Mouse (Mus musculus) kidney, adult 2 months (tissue): ENCODE results near the gene Borcs5. TPM values are rescaled to one million over a fixed set of nuclear protein-coding genes. Genes with fewer than 3 reads are reported as not detected.

Source experiments
- DNase-seq: peaks from one replicate; pipeline ENCODE4 v3.0.0; 2021
- H3K27ac ChIP-seq: fragments of 200-500 bp; 2 replicates; pipeline ENCODE4 v1.5.1; 2012; ENCODE audit warnings: low read depth, low read length, control low read depth, inconsistent platforms; ENCODE audit not compliant: insufficient read depth
- H3K27me3 ChIP-seq: fragments of 200-500 bp; replicated peaks from 2 replicates; pipeline ENCODE4 v1.6.1; 2012; ENCODE audit warnings: mild to moderate bottlenecking, moderate library complexity, low read length, inconsistent platforms; ENCODE audit not compliant: control insufficient read depth, insufficient read depth
- H3K36me3 ChIP-seq: fragments of 200-500 bp; 2 replicates; pipeline ENCODE4 v1.6.1; 2012; ENCODE audit warnings: mild to moderate bottlenecking, moderate library complexity, low read length, inconsistent platforms; ENCODE audit not compliant: control insufficient read depth, insufficient read depth
- H3K4me1 ChIP-seq: fragments of 200-500 bp; 2 replicates; pipeline ENCODE4 v1.6.1; 2011; ENCODE audit warnings: low read length; ENCODE audit not compliant: control insufficient read depth, insufficient read depth
- H3K4me3 ChIP-seq: fragments of 200-500 bp; 2 replicates; pipeline ENCODE4 v1.5.1; 2011; ENCODE audit warnings: mild to moderate bottlenecking, low read depth, low read length, control low read depth; ENCODE audit not compliant: insufficient read depth
- CTCF ChIP-seq: fragments of 200-500 bp; conservative IDR thresholded peaks from 2 replicates; pipeline ENCODE4 v1.5.1; 2011; ENCODE audit warnings: low read depth, mild to moderate bottlenecking, control low read depth, low read length, moderate library complexity, mixed read lengths; ENCODE audit not compliant: insufficient read depth, insufficient read length
- POLR2A ChIP-seq: fragments of 200-500 bp; IDR thresholded peaks from one replicate; pipeline ENCODE4 v1.6.1; 2011; ENCODE audit warnings: low read depth, low read length, control low read depth
- WGBS: fragments of 180-500 bp; shearing (Covaris S2); methylation state at CpG from one replicate; pipeline ENCODE4 v1.1.7; 2018; 5-methylcytosine and 5-hydroxymethylcytosine counted together
- polyA plus RNA-seq: library from polyadenylated mRNA; depleted of rRNA; stranded (reverse); fragments of >200 nt; gene quantifications from 2 replicates; pipeline ENCODE4 v1.2.3, GENCODE M21; 2012; rRNA removed

Borcs5 gene
- polyA plus RNA-seq, result 14.5 and 15.1 TPM in 2 replicates

DNA sequence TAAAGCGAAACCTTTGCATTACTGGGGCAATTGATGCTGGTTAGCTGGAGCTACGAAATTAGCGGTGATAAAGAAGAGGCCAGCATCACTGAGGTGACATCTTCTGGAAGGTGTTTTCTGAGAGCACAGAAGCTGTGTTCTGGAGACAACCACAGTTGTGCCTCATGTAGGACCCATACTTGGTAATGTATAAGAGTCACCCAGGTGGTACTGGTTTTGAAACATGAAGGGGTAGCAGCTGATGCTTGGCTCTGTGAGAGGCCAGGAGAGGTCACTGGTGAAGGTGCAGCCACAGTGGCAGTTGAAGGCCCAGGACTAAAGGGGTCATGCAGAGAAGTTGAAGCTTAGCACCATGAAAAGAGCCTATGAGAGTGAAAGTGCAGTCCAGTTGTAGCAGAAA lies at the start of gene Borcs5:
Gene Borcs5, plus strand, starts transcription at position 301 of the 400 bp plus-strand sequence.
- Histone ChIP-seq H3K27me3 (no peaks in the 10 kb centered on the region), H3K4me3 (no peak within 1 kb of the TSS), H3K36me3 (no peaks in the 10 kb centered on the region), H3K4me1 (peaks cover 4% of the 10 kb centered on the region; the same call in 1 of the 2 replicates), H3K27ac (no peak within 1 kb of the TSS)
- TF ChIP-seq CTCF, result no peak
- TF ChIP-seq POLR2A, result no peak
- DNase-seq, result no peak
- WGBS, result 95% methylated on average over 3 of the region's 3 CpGs

DNA sequence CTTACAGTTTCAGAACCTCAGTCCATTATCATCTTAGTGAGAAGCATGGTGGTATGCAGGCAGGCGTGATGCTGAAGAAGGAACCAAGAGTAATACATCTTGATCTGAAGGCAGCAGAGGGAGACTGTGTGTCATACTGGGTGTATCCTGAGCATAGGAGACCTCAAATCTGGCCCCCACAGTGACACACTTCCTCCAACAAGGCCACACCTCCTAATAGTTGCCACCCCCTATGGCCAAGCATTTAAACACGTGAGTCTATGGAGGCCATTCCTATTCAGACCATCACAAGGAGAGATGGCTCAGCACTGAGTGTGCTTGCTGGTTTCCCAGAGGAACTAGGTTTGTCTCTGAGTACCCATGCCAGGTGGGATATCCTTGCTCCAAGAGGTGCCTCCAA lies 47.7 kb upstream of the Borcs5 start:
- Histone ChIP-seq H3K4me1 (peaks cover 8% of the 10 kb centered on the region; the same call in 1 of the 2 replicates), H3K36me3 (no peaks in the 10 kb centered on the region), H3K27me3 (no peaks in the 10 kb centered on the region), H3K4me3 (no peak overlapping the region), H3K27ac (no peak overlapping the region)
- WGBS, result 92% methylated on average over 2 of the region's 2 CpGs
- no peak for DNase-seq
- TF ChIP-seq POLR2A (no peak), CTCF (no peak)

DNA sequence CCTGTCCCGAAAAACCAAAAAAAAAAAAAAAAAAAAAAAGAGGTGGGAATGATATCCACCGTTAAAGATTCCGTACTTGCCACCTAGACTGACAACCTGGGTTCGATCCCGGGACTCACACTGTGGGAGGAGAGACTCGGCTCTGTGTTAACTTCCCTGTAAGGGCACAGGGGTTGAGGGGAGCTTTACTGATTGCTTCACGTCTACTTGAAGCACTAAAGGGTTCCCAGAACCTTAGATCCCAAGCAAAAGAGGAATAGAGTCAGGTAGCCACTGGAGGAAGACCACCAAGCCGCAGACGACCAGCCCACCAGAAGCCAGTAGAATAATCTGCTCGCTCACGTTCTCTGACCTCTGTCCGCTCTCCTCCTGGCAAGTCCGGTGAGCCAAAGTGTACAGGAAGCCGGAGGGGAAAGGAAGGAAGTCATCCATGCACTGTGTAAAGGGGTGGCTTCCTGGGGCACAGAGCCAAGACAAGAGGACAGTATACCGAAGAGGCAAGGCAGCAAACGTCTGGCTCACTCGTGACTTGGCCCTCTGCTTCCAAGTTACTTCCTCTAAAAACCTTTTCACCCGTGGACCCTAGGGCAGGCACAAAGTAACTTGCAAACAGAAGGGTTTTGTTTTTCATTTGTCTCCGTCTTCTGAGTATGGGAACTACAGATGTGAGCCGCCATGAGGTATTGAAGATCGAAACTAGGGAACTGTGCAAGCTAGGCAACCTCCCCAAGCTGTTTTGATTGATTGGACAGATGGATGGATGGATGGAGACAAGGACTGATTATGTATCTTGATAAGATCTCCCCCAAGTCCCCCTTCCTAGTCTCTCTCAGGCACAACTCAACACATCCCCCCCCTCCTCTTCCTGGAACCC lies 44.5 kb upstream of the Borcs5 start:
- H3K36me3 ChIP-seq, result no peaks in the 10 kb centered on the region
- 32% methylated on average over 21 of the region's 21 CpGs for WGBS
- peak overlapping the region; percentile 10; the same call in 1 of the 2 replicates for H3K4me3 ChIP-seq
- H3K27ac ChIP-seq, result peak overlapping the region; percentile 41; the same call in 1 of the 2 replicates
- H3K4me1 ChIP-seq, result peaks cover 16% of the 10 kb centered on the region; the same call in 1 of the 2 replicates
- no peak for TF ChIP-seq CTCF
- no peak for TF ChIP-seq POLR2A
- peak; percentile 93 for DNase-seq
- H3K27me3 ChIP-seq, result no peaks in the 10 kb centered on the region

DNA sequence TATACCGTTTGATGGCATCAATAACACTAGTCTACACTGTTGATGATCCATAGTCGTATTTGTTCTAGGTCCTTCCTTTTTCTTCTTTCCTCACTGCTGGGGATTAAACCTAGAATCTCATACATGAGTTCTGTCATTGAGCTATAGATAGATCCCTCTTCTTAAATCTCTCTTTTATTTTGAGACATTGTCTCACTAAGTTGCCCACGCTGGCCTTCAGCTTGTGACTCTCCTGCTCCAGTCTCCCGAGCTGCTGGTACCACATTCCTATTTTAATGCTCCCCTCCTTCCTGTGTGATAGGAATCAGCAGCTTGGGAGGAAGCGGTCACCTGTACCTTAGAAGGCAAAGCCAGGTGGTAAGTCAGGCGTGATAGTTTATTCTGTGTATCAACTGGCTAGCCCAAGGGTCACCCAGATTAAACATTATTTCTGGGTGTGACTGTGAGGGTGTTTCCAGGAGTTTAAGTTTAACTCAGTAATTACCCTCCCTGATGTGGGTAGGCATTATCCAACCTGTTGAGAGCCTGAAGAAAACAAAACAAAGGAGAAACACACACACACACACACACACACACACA lies 41.6 kb upstream of the Borcs5 start:
- Histone ChIP-seq H3K27ac (peak overlapping the region; percentile 34), H3K27me3 (no peaks in the 10 kb centered on the region), H3K36me3 (no peaks in the 10 kb centered on the region), H3K4me1 (peaks cover 18% of the 10 kb centered on the region; the same call in 1 of the 2 replicates), H3K4me3 (no peak overlapping the region)
- TF ChIP-seq CTCF (no peak), POLR2A (no peak)
- peak; percentile 94 for DNase-seq
- 36% methylated on average over 6 of the region's 6 CpGs for WGBS

DNA sequence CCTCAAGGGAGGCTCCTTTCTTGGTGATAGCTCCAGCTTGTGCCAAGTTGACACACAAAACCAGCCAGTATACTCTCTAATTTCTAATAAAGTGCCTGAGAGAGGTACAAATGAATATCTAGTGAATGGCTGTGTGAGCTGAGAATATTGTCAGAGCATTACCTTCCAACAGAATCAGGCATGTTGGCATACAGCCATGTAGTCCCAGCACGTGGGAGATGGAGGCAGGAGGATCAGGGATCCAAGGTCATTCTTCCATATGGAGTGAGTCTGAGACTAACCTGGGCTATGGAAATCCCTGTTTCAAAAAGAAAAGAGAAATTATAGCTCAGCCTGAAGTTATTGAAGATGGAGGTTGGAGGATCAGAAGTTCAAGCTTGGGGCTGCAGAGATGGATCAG lies 40.1 kb upstream of the Borcs5 start:
- no peak for TF ChIP-seq CTCF
- TF ChIP-seq POLR2A, result no peak
- 31% methylated on average over 1 of the region's 1 CpGs for WGBS
- DNase-seq, result peak; percentile 73
- Histone ChIP-seq H3K4me1 (peaks cover 18% of the 10 kb centered on the region; the same call in 1 of the 2 replicates), H3K27me3 (no peaks in the 10 kb centered on the region), H3K27ac (peak overlapping the region; percentile 24; the same call in 1 of the 2 replicates), H3K36me3 (no peaks in the 10 kb centered on the region), H3K4me3 (no peak overlapping the region)

DNA sequence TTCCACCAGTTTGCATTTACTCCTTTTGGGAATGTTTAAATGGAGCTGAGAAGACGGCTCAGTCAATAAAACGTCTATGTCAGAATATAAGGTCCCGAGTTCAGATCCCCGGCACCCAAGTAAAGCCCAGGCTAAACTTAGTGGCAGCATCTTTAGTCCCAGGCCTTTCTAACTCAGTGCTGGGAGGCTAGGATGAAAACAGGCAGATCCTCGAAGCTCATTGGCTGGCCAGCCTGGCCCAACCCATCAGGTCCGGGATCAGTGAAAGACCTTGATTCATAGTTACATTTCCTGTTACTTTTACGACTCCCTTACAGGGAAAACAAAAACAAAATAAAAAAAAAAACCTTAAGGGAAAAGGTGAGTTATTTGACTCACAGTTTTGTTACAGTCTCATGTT lies 38.2 kb upstream of the Borcs5 start:
- Histone ChIP-seq H3K4me3 (no peak overlapping the region), H3K36me3 (no peaks in the 10 kb centered on the region), H3K27me3 (no peaks in the 10 kb centered on the region), H3K4me1 (peaks cover 11% of the 10 kb centered on the region; the same call in 1 of the 2 replicates), H3K27ac (peak overlapping the region; percentile 72)
- 47% methylated on average over 7 of the region's 7 CpGs for WGBS
- TF ChIP-seq POLR2A (no peak), CTCF (no peak)
- DNase-seq, result peak; percentile 58

DNA sequence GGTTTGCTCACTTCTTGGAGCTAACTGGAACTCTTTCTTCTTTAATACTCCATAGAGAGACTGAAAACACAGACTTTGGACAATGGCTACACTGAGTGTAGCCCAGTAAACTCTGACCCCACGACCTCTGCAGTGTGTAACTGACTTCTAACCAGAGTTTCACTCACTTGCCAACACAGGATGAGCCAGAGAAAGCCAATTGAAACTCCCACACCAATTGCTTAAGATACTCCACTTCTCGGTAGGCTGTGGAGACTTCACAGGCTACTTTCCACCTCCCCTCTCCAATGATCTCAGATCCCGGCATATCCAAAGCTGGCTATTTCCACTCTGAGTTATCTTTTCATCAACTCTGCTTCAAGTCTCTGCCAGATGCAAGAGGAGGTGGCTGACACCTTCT lies 37.5 kb upstream of the Borcs5 start:
- Histone ChIP-seq H3K27ac (peak overlapping the region; percentile 72), H3K27me3 (no peaks in the 10 kb centered on the region), H3K36me3 (no peaks in the 10 kb centered on the region), H3K4me1 (peaks cover 17% of the 10 kb centered on the region; the same call in 1 of the 2 replicates), H3K4me3 (no peak overlapping the region)
- peak; percentile 91 for DNase-seq
- TF ChIP-seq POLR2A, result no peak
- TF ChIP-seq CTCF, result no peak
- WGBS, result 27% methylated on average over 3 of the region's 3 CpGs
